Mouse (Mus musculus): ENCODE data around the gene Clic1. TPM values are rescaled to one million over a fixed set of nuclear protein-coding genes. Genes with fewer than 3 reads are reported as not detected.

Clic1 gene
- total RNA-seq, 2 experiments from 2014 or later = 9.9 to 11.6 TPM

GRCm38 (mm10) chr17:35034896-35035295 is 14.9 kb upstream of the Clic1 start:
- intact Hi-C loops (cut with DNase I) = no loop called here
- no peak for DNase-seq (ENCODE audit: low spot score in 2 of 2)

- intact Hi-C loops (cut with DNase I) = no loop called here
- peak in 1 of 2 experiments; percentile 79 for DNase-seq (ENCODE audit: low spot score in 2 of 2)
Measured at GRCm38 (mm10) chr17:35039121-35039873, 10.5 kb upstream of the Clic1 start.

- DNase-seq (ENCODE audit: low spot score in 2 of 2) = no peak
- intact Hi-C loops (cut with DNase I) = no loop called here
Measured at GRCm38 (mm10) chr17:35043794-35044193, 6.0 kb upstream of the Clic1 start.

- no peak for DNase-seq (ENCODE audit: low spot score in 2 of 2)
- intact Hi-C loops (cut with DNase I) = no loop called here
Measured at GRCm38 (mm10) chr17:35044904-35045806, 4.6 kb upstream of the Clic1 start.

- no peak for DNase-seq (ENCODE audit: low spot score in 2 of 2)
- intact Hi-C loops (cut with DNase I) = no loop called here
Measured at GRCm38 (mm10) chr17:35045807-35046680, 3.7 kb upstream of the Clic1 start.

GRCm38 (mm10) chr17:35046681-35047455 is 2.9 kb upstream of the Clic1 start, which contains the start of gene Msh5:
Gene Msh5 (minus strand): TSS chr17:35046745.
- intact Hi-C loops (cut with DNase I) = no loop called here
- DNase-seq (ENCODE audit: low spot score in 2 of 2) = peak; percentile 90 to 95

GRCm38 (mm10) chr17:35047688-35048087 is 2.1 kb upstream of the Clic1 start:
- no peak for DNase-seq (ENCODE audit: low spot score in 2 of 2)
- intact Hi-C loops (cut with DNase I) = no loop called here

GRCm38 (mm10) chr17:35048149-35048931 is 1.4 kb upstream of the Clic1 start:
- no peak for DNase-seq (ENCODE audit: low spot score in 2 of 2)

GRCm38 (mm10) chr17:35048932-35049440 is 780 bp upstream of the Clic1 start:
- intact Hi-C loops (cut with DNase I) = no loop called here
- DNase-seq (ENCODE audit: low spot score in 2 of 2) = no peak

More at GRCm38 (mm10) chr17:35048149-35048931, 1.4 kb upstream of the Clic1 start:
- intact Hi-C loops (cut with DNase I) = no loop called here

GRCm38 (mm10) chr17:35050126-35050750 is 472 bp downstream of the Clic1 start:
- intact Hi-C loops (cut with DNase I) = no loop called here
- no peak for DNase-seq (ENCODE audit: low spot score in 2 of 2)

GRCm38 (mm10) chr17:35051156-35052086 is 1.7 kb downstream of the Clic1 start:
- intact Hi-C loops (cut with DNase I) = no loop called here
- peak in 1 of 2 experiments; percentile 18 for DNase-seq (ENCODE audit: low spot score in 2 of 2)

GRCm38 (mm10) chr17:35052271-35052798 is 2.6 kb downstream of the Clic1 start:
- DNase-seq (ENCODE audit: low spot score in 2 of 2) = no peak
- intact Hi-C loops (cut with DNase I) = no loop called here

- DNase-seq (ENCODE audit: low spot score in 2 of 2) = no peak
- intact Hi-C loops (cut with DNase I) = no loop called here
Measured at GRCm38 (mm10) chr17:35055691-35056495, 6.1 kb downstream of the Clic1 start.

GRCm38 (mm10) chr17:35057090-35057489 is 7.3 kb downstream of the Clic1 start:
- DNase-seq (ENCODE audit: low spot score in 2 of 2) = no peak
- intact Hi-C loops (cut with DNase I) = no loop called here

- intact Hi-C loops (cut with DNase I) = no loop called here
- DNase-seq (ENCODE audit: low spot score in 2 of 2) = no peak
Measured at GRCm38 (mm10) chr17:35058316-35058715, 8.6 kb downstream of the Clic1 start.
